Mouse (Mus musculus) right cerebral cortex, adult 18-20 months (tissue): ENCODE results near the gene Lrguk.

Experiments
- DNase-seq: peaks from one replicate; pipeline ENCODE4 v3.0.0; 2022; ENCODE audit warnings: mixed read lengths

Lrguk gene

DNA sequence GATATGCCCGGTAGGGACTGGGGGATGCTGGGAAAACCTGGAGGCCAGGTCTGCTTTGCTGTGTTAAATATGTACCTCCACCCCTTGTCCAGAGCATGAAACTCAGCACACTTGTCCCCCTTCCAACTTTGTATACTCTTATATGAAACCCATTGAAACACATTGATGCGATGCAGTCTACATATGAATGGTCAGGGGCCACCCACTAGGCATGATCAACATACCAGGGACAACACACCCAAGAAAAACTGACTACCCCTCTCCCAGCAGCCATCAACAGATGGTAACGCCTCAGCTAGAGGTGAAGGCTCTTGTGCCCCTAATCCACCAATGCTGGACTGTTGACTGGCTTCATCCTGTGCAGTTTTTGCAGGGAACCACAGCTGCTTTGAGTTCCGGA, 150.7 kb downstream of the Lrguk start:
- DNase-seq = no peak

GRCm38 (mm10) chr6:34181961-34182360, 152.7 kb downstream of the Lrguk start:
- DNase-seq = no peak

DNA sequence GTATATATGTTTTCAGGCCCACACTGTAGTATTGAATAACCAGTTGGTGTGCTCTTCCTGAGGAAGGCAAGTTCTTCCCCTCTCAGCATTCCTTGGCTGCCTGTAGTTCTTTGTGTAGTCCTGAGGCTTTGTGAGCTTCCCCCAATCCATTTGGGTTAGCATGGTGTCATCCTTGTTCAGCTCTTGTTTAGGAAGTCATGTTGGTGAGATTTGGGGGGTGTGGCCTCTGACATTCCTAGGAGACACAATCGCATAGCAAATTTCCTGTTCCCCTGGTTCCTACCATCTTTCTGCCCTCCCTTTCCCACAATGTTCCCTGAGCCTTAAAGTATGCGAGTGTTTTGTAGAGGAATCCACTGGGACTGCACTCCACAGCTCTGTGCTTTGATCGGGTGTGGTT, 154.1 kb downstream of the Lrguk start:
- no peak for DNase-seq
